Mouse (Mus musculus): ENCODE data around the gene Slc10a1.

- TF ChIP-seq CTCF (IDR thresholded peaks at IDR 0.05; ENCODE audit: borderline replicate concordance, extremely low read depth, insufficient read depth, insufficient read length) (no peak), POLR2A (IDR thresholded peaks at IDR 0.05; ENCODE audit: borderline replicate concordance, extremely low read depth, insufficient read depth, insufficient read length, poor library complexity, severe bottlenecking) (no peak)
Observed at GRCm38 (mm10) chr12:80956039-80956438, 12.5 kb downstream of the Slc10a1 start.

All from brain, embryonic 14.5 days (tissue).